Mouse (Mus musculus) midbrain, embryonic 11.5 days (tissue): Measurements from ENCODE around the gene Fmo9. TPM values are rescaled to one million over a fixed set of nuclear protein-coding genes. Genes with fewer than 3 reads are reported as not detected.

Experiments
- microRNA-seq: library from miRNA; unstranded; fragments of <30 nt; microRNA quantifications from one replicate; pipeline ENCODE4, GENCODE M21; 2017
- polyA plus RNA-seq: library from polyadenylated mRNA; unstranded; fragments of >200 nt; fragmentation: Nextera tagmentation; extraction: Ambion mirVana; gene quantifications from 2 replicates; pipeline ENCODE4 v1.2.1, GENCODE M21; 2014

The Fmo9 gene
- polyA plus RNA-seq, 1 experiment from 2014 or later = not detected

Small RNA genes lying within 50 kb of the gene (microRNA-seq; reads per million reads assigned to microRNA genes)
- gene Gm22992 = not detected

Other genes starting within 250 kb of the Fmo9 start
- gene Gm4846, start 184.3 kb downstream of the Fmo9 start, polyA plus RNA-seq = not detected in 2 replicates
- gene Gm4847, start 34.2 kb downstream of the Fmo9 start, polyA plus RNA-seq = not detected in 2 replicates